Mouse (Mus musculus) brain, adult 2 months (tissue): ENCODE data around the gene Zfp526.
"Not testable (repeated sequence)": the region's sequence is repeated elsewhere in the genome, so short reads cannot be mapped to it uniquely, and the experiment has no call there.

Experiments
- DNase-seq: peaks from one replicate; pipeline ENCODE4 v3.0.0; 2011; ENCODE audit warnings: low read depth, low spot score

Zfp526 gene

DNA sequence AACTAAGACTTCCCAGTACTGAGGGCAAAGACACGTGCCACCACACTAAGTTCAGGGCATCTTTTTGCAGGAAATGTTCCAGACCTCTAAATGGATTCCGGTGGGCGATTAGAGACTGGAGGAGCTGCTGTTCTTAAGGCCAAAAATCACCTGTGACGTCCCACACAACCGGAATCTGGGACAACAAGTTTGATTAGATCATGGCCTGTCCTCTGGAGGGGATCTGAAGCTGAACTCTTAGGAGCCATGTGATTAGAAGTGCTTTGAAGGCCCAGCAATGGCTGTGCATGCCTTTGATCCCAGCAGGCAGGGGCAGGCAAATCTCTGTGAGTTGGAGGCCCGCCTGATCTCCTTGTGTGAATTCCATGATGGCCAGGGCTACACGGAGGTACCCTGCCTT is 19.4 kb downstream of the Zfp526 start:
- no peak for DNase-seq

DNA sequence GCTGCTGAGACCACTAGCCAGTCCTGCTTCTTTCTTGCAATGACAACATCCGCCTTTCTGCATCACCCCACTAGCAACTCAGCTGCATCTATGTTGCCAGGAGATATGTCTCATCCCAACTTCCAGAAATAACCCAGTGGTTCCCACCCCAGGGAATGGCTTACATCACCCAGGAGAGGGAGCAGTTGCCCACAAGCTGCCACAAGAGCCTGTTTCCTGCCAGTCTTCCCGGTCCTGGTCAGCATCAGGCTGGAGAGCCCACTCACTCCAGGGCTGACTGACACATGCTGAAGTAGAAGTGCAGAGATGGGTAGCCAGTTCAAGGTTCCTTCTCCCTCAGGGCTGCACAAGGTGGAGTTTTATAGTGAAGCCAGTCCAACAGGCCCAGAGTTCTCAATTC is 19.8 kb downstream of the Zfp526 start:
- peak; percentile 96 for DNase-seq

DNA sequence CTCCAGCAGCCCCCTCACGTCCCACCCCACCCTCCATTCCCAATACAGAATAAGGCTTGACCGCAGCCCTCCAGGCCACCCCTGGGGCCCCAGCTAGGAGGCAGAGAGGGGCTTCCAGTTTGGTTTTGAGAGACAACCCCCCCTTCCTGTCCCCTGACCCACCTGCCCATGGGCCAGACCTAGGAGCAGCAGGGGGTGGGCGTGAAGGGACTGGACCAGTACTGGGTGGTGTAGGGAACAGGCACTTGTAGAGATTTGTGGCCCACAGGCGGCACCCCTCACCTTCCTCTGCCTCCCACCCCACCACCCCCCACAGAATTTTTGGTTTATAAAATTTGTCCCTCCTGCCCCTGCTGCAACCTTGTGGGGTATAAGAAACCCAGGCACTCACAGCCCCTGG is 22.1 kb downstream of the Zfp526 start:
- DNase-seq: no peak

DNA sequence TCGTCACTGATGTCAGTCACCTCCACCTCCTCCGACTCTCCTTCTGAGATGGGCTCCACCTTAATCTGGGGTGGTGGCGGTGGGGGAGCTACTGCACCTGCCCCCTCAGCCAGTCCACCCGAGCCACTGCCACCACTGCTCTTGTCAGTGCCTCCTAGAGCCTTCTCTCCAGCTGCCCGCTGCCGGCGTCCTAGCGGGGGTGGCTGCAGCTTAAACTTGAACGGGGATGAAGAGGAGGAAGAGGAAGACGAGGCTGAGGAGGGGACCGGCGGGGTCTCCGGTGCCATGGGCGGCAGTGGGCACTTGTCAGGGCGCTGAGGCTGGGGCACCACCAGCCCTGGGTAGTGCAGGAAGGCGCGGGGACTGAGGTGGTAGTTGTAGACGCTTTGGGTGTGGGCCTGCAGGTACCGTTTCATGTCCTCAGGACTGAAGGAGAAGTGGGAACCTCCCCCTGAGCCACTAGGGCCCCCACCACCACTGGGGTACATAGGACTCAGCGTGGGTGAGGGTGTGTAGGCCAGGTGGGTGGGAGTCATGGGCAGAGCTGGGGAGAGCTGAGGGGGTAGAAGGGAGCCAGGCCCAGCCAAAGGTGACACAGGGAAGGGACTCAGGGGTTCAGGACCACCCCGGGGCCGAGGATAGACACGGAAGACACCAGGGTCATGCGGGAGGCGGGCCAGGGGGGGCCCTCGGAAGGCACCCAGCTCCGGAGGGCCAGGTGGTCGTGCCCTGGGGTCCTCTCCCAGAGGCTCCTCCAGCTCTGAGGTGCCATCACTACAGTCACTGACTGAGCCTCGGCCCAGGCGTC is 23.5 kb downstream of the Zfp526 start:
- no peak for DNase-seq

DNA sequence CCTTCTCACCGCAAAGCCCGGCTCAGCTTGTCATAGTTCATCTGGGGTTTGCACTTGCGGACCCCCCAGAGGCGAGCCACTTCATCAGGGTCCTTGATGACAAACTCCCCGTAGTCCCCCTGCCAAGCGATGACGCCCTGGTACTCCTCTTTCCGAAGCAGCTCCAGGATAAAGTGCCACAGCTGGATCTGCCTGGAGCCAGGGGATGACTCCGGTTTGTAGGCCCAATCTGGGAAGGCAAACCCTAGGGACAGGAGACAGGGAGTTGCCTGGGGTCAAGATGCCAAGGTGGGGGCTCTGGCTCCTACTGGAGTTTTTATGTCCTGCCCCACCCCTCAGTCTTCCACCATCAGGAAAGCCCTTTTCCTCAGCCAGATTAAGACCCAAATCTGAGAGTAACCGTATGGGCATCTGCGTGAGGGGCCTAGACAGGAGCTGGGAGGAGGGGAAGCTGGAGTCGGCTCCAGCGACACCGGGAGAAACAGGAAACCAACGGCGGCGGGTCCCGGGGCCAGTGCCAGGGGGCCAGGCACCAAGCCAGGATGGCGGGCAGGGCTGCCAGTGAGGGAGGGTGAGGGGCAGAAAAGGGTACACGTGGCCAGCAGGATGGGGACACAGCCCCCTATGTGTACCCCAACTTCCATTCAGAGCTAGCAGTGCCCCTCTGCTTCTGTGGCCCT is 25.0 kb downstream of the Zfp526 start:
- no peak for DNase-seq

DNA sequence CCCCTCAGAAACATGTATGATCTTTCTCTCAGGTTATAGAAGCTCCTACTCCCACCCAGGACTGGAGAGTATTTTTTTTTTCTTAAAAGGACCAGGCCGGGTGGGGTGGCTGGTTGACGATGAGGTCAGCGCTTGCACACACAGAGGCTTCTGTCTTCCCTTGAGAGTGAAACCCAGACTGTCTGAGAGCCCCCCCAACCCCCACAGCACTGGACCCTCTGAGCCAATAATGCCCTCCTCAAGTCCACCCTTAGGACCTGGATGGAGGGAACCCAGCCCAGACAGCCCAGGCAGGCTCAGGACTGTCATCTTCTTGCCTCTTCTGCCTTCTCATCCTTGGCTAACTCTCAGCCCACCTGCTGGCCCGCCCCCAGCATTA is 25.5 kb downstream of the Zfp526 start:
- peak; percentile 65 for DNase-seq

DNA sequence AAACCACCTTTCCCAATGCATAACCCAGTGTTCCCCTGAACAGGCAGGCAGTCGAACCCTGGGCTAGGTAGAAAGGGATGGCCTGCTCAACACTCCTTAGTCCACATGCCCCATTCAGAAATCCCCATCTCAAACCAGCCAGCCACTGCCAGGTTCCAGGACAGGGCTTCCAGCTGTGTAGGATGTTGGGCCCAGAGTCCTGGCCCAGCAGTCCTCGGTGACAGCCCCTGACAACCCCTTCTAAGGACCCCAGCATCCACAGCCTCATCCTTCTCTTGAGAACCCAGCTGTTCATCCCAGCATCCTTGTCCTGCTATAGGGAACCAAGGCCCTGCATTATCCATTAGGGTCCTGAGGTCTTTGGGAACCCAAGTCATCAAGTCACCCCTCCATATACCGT is 26.3 kb downstream of the Zfp526 start:
- no peak for DNase-seq

DNA sequence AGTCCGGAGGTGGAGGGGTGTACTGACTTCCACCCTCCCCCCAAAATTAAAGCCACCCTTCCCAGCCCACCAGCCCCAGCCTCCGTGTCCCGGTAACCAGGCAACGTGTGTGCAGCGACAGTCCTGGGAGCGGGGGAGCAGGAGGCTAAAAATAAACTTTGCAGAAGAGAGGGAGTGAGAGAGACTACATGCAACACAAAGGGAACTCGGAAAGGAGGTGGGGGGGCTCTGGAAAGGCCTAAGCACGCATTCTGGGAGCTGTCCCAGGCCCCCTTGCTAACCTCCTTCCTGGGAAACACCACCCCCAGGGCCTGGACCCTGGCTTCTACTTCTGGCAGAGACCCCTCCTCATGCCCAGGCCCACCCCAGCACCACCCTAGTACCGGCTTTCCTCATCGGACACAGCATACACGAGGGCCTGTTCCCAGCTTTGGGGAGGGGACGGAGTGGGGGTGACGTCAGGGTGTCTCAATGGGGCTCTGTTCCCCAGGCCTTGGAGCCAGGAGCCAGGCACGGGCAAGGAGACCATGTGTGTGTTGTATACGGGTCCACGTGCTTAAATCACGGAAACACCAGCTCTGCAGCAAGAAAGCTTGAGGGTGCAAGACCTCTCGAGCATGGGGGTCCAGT is 26.9 kb downstream of the Zfp526 start:
- peak; percentile 93 for DNase-seq

DNA sequence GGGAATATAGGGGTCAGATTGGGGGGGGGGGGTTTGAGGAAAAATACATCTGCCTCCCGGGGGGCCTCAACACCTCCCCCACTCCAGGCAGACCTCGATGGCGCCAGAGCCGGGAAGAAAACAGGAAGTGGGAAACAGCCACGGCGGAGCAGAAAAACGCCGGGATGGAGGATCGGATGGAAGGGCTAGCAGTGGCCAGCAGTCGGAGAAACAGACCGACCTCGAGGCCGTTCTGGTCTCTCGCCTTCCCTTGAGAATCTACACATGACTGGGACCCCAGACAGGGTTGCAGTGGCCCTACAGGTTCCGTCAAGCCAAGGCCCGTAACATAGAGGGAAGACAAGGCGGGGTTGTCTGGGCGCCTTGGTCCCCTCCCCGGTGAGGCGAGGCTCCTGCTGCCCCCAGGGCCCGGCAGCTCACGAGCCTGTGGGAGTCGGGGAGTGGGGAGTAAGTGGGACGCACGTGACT is 27.7 kb downstream of the Zfp526 start:
- peak; percentile 49 for DNase-seq

DNA sequence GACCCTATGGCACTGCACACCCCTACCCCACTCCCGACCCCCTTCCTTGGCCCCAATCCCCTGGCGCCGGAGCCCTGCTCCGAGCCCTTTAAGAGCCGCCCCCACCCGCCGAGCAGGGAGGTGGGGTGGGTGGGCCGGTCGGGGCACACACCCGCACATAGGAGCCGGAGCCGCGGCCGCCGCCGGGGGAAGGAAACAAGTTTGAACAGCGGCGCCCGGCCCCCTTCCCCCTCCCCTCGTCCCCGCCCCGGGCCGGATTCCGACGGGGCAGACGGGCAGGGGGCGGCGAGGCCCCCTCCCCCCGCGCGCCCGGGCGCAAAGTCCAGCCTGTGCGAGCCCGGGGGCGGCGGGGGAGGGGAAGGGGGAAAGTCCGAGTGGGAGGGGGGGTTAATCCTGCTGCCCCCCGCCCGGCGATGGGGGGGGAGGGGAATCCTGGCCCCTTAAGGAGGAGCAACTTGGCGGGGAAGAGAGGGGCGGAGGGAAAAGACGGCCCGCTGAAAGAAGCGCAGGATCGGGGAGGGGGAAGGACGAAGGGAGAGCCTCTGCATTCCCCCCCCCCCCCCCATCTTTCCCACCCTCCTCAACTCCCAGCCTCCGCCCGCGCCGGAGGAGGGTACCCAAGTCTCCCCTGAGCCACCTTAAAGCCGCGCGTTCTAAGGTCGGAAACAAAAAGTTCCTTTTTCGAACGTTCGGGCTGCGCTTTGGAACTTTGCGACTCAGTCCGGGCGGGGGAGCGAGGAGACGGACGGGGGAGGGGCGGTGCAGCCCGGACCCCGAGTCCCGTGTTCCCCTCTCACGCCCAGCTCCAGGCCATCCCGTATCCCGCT is 28.3 kb downstream of the Zfp526 start:
- peak; percentile 77 for DNase-seq

DNA sequence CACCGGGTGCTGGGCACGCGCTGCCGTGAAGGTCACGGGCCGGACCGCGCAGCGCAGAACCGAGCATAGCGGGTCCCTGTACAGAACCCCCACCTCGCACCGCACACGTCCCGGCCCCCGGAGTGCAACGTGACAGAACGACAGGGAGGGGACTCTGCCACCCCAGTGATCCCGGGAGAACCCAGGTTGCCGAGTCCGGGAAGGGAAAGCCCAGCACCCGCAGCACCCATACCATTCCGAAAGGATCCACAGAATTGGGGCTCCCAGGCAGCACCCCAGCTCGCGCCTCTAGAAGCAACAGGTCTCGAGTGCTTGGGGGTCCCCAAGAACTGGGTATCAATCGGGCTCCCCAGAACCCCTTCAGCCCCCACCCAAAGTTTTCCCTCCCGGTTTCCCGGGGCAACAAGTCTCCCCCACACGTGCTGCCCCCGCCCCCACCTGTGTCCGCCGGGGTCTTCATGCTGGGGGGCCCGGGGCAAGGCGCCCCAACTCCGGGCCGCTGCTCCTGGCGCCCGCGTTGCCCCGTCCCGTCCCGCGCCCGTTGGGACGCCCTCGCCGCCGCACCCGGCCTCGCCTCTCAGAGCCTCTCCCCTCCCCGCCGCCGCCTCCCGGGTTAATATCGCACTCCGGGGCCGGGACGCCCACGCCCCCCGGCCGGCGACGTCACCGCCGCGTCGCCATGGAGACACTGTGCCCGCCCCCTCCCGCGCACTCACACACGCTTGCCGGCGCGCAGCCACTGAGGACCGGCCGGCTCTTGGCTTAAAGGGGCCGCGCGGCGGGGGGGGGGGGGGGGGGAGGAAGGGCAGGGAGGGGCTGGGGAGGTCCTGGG is 29.1 kb downstream of the Zfp526 start, which contains the start of gene Erf:
Erf (minus strand) TSS at position 621 of the 832 bp plus-strand sequence.
- DNase-seq: peak; percentile 94

DNA sequence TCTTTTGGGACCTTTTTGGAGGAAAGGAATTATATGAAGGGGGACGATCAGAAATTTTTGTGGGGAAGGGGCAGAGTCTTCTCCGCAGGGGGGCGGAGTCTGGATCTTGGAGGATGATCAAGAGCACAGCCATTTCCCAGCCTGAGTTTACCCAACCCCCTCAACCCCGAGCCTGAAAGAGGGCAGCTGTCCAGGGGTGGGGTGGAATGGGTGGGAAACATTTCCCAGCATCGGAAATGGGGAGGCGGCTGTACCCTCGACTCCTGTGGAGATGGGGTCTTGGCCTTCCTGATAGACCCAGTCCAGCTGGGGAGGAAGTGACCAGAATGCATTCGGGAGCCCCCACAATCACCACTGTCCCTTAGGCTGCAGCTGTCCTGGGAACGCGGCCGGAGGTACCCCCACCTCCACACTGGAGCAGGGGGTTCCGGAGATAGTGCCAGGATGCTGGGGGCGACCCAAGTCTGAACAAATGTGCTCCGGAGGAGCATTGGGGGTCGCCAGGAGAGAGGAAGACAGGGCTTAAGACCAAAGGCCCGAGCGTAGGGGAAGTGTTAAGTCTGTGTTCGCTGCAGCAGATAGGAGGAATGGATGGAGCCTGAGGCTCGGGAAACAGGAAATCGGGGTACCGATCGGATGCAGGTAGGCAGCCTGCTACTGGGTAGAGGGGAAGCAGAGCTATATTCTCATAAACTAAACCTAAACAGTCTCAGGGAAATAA is 30.0 kb downstream of the Zfp526 start:
- peak; percentile 60 for DNase-seq

DNA sequence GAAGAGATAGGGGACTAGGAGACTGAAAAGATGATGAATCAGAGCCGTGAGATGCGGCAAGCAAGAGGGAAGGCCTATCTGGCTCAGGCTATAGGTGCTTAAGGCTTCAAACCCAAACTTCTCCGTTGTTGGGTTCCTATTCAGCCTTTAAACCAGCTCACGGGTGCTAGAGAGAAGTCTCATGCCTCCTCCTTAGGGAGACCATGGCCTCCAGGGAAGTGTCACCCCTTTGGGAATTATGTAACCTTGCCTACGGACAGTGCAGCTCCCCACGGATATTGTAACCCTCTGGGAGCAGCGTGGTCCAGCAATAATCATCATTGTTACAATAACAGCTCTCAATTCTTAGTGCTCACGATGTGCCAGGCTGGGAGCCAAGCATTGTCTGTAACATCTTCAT is 30.6 kb downstream of the Zfp526 start:
- DNase-seq: peak; percentile 51

DNA sequence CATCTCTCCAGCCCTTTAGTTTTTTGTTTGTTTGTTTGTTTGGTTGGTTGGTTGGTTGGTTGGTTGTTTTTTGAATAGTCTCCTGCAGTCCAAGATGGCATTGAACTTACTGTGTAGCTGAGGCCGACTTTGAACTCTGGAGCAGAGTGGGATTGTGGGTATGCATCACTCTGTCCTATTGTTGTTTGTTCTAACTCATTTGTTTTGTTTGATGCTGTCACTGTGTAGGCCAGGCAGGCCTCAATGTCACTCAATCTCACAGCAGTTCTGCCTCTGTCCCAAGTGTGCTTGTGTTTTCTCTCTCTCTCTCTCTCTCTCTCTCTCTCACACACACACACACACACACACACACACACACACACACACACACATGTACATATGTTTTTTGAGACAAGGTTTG is 40.7 kb downstream of the Zfp526 start:
- no peak for DNase-seq

DNA sequence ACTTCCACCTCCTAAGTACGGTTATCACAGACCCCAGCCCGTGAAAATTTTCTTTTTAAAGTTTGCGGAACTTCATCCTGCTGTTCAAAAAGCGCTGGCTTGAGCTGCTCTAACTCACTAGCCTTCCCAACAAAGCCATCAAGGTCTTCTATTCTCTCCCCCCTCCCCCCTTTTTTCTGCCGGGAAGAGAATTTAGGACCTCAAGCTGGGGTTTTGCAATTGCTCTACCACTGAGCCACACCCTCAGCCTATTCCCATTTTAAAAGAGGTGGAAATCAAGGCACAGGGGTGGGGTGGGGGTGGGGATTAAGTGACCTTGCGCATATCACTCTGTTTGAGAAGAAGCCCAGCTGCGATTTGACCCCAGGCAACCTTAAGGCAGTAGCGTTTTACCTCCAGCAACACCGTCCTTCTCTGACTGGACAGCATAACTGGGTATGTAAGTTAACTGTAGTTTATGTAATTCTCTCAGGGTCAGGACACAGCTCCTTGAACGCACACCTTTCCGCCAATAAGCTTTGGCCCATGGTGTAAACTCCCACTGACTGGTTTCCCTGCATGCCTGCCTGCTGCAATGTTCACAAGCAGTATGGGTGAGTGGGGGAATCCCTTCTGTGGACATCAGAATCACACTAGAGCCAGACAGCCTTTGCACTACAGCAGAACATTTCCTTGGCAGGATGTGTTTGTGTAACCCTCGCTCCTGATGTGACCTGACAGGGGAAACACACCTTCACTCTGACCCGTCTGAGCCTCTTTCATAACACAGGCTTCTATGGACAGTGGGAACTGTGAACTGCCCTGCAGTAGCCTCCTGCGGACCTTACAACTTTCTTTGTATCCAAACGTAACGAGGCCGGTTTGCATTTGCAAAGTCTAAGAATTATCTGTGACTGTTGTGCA is 43.0 kb downstream of the Zfp526 start:
- no peak for DNase-seq

DNA sequence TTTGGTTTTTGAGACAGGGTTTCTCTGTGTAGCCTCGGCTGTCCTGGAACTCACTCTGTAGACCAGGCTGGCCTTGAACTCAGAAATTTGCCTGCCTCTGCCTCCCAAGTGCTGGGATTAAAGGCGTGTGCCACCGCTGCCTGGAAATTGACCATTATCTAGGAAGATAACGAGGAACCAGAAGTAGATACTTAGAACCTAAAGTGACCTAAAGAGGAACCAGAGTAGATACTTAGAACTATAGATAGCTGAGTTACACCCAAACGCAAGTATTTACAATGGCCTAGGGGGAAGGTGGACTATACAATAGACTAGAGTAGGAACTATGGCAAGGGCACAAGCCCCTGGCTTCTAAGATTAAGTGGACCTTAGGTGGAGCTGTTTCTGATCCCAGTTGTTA is 44.5 kb downstream of the Zfp526 start:
- not testable (repeated sequence) for DNase-seq

DNA sequence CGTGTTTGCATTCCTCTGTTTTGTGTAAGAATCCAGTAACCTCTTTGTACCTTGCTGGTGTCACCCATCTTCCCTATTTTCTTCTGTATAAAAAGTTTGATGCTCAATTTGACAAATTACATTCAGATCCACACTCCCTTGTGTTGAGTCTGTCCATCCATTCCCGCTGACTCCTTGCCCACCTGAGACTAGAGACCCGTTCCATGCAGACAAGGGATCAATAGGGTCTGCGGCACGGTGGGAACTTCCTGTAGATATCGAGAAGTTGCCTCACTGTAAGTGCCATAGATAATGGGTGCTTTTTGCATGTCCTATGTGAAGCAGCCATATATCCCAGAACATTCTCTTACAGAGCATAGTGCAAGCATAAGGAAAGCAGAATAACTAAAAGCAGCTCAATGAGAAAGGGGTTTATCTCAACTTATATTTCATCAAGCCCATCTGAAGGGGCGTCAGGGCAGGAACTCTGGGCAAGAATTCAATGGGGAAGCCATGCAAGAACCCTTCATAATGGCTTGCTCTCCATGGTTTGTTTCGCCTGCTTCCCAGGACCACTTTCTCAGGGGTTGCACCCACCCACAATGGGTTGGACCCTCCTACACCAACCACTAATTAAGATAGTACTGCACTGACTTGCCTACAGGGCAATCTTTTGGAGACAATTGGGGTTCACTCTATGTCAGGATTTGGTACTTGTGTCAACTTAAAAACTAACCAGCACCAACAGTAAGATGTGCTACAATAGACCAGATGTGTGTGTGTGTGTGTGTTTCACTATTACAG is 45.1 kb downstream of the Zfp526 start:
- no peak for DNase-seq

DNA sequence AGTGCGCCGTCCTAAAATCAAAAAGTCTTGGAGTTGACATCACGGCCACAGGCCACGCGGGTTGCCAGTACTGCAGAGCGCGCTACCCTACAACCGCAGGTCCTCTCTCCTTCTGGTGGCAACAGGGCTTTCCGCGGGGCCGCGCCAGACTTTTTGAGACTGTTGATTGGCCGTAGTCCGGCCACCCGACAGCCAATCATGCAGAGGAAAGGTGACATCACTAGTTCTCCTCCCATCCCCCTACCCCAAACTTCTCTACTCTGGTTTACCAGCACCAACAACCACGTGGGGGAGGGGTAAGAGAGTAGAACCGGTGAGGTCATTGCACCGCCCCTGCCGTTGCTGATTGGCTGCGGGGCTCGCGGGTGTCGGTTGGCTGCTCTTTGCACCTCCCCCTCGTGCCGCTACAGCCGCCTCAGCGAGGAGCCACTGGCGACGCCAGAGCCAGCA is 46.1 kb downstream of the Zfp526 start, which contains the start of gene Cic:
Cic (plus strand) TSS at position 404 of the 450 bp plus-strand sequence.
- peak; percentile 100 for DNase-seq
